Comparison of ENCODE assay signal across 9 mouse cellular contexts in genomic region chr5:43923933-43924332, GRCm38 (mm10). TPM values are rescaled to one million over a fixed set of nuclear protein-coding genes. Genes with fewer than 3 reads are reported as not detected.
A peak's percentile ranks its signal among the peaks of the same experiment; 100 is the strongest.
DNase-seq lines count a peak whose midpoint lies in the region; ATAC-seq and TF ChIP-seq lines count a peak whose summit lies in the region.
"Had no signal": no experiment of that assay in that cellular context is flagged by ENCODE, and none has a peak within 500 bp of the region (broad histone marks: within the 10 kb centered on the region; RNA-seq: fewer than 3 reads in every experiment).

No protein-coding gene starts in this region.

- no peak for TF ChIP-seq POLR2A in cortical plate, adult 2 months (IDR thresholded peaks at IDR 0.05; ENCODE audit: extremely low read depth, insufficient read depth, low read length)

- no peaks in the 10 kb centered on the region for H3K36me3 ChIP-seq in forebrain, postnatal 0 days (ENCODE audit: insufficient read depth)
- H3K36me3 ChIP-seq in forebrain, embryonic 13.5 days (ENCODE audit: poor library complexity, severe bottlenecking), result no peaks in the 10 kb centered on the region
- H3K36me3 ChIP-seq in hindbrain, postnatal 0 days (ENCODE audit: insufficient read depth, low read length), result no peaks in the 10 kb centered on the region
- H3K36me3 ChIP-seq in midbrain, postnatal 0 days (ENCODE audit: insufficient read depth, low read length), result no peaks in the 10 kb centered on the region
- H3K36me3 ChIP-seq: liver, embryonic 15.5 days had no signal

- no peak overlapping the region for H3K27ac ChIP-seq in forebrain, postnatal 0 days (ENCODE audit: low read depth, low read length)
- H3K27ac ChIP-seq in forebrain, embryonic 13.5 days, result no peak overlapping the region
- H3K27ac ChIP-seq in cortical plate, adult 2 months (ENCODE audit: insufficient read depth, low read length), result no peak overlapping the region
- no peak overlapping the region for H3K27ac ChIP-seq in hindbrain, postnatal 0 days
- no peak overlapping the region for H3K27ac ChIP-seq in midbrain, postnatal 0 days (ENCODE audit: low read depth, low read length)
- H3K27ac ChIP-seq: liver, embryonic 15.5 days had no signal

- no peak for DNase-seq in forebrain, postnatal 0 days
- peak; percentile 31 for DNase-seq in Muller cell, postnatal 12 days (ENCODE audit: inconsistent ontology term)
- DNase-seq in hindbrain, postnatal 0 days (ENCODE audit: low spot score), result peak; percentile 15
- DNase-seq in left cerebral cortex, adult 11 months (ENCODE audit: low spot score), result peak; percentile 17
- DNase-seq in midbrain, postnatal 0 days (ENCODE audit: low spot score), result no peak
- DNase-seq in telencephalon, adult 2 months (ENCODE audit: low read depth, low spot score), result peak; percentile 24

- no peaks in the 10 kb centered on the region for H3K4me1 ChIP-seq in forebrain, postnatal 0 days (ENCODE audit: insufficient read depth)
- H3K4me1 ChIP-seq in forebrain, embryonic 13.5 days, result no peaks in the 10 kb centered on the region
- no peaks in the 10 kb centered on the region for H3K4me1 ChIP-seq in cortical plate, adult 2 months (ENCODE audit: control insufficient read depth, insufficient read depth, low read length)
- H3K4me1 ChIP-seq in hindbrain, postnatal 0 days (ENCODE audit: insufficient read depth, low read length), result no peaks in the 10 kb centered on the region
- H3K4me1 ChIP-seq in midbrain, postnatal 0 days (ENCODE audit: insufficient read depth, low read length), result no peaks in the 10 kb centered on the region
- H3K4me1 ChIP-seq: liver, embryonic 15.5 days had no signal

- H3K4me3 ChIP-seq in forebrain, postnatal 0 days (ENCODE audit: low read depth, low read length), result no peak overlapping the region
- no peak overlapping the region for H3K4me3 ChIP-seq in forebrain, embryonic 13.5 days
- no peak overlapping the region for H3K4me3 ChIP-seq in cortical plate, adult 2 months (ENCODE audit: insufficient read depth, low read length)
- H3K4me3 ChIP-seq in hindbrain, postnatal 0 days (ENCODE audit: low read length), result no peak overlapping the region
- H3K4me3 ChIP-seq in midbrain, postnatal 0 days (ENCODE audit: low read depth, low read length), result no peak overlapping the region
- H3K4me3 ChIP-seq: liver, embryonic 15.5 days had no signal

- no peak for ATAC-seq in forebrain, postnatal 0 days
- no peak for ATAC-seq in forebrain, embryonic 13.5 days
- no peak for ATAC-seq in hindbrain, postnatal 0 days
- no peak for ATAC-seq in midbrain, postnatal 0 days (ENCODE audit: low FRiP score)

- no peak overlapping the region for H3K9ac ChIP-seq in forebrain, postnatal 0 days
- no peak overlapping the region for H3K9ac ChIP-seq in forebrain, embryonic 13.5 days
- H3K9ac ChIP-seq in hindbrain, postnatal 0 days (replicated peaks; ENCODE audit: low read length), result no peak overlapping the region
- no peak overlapping the region for H3K9ac ChIP-seq in midbrain, postnatal 0 days (replicated peaks; ENCODE audit: low read length, poor library complexity, severe bottlenecking)
- H3K9ac ChIP-seq: liver, embryonic 15.5 days had no signal

- no peaks in the 10 kb centered on the region for H3K27me3 ChIP-seq in forebrain, postnatal 0 days (ENCODE audit: insufficient read depth, low read length)
- no peaks in the 10 kb centered on the region for H3K27me3 ChIP-seq in forebrain, embryonic 13.5 days
- no peaks in the 10 kb centered on the region for H3K27me3 ChIP-seq in hindbrain, postnatal 0 days (ENCODE audit: insufficient read depth, low read length)
- no peaks in the 10 kb centered on the region for H3K27me3 ChIP-seq in midbrain, postnatal 0 days (ENCODE audit: insufficient read depth, low read length)
- H3K27me3 ChIP-seq: liver, embryonic 15.5 days had no signal

- WGBS in forebrain, postnatal 0 days, result 34% methylated on average over 4 of the region's 4 CpGs
- WGBS in forebrain, embryonic 13.5 days, result 38% methylated on average over 4 of the region's 4 CpGs
- WGBS in hindbrain, postnatal 0 days, result 35% methylated on average over 4 of the region's 4 CpGs
- 33% methylated on average over 4 of the region's 4 CpGs for WGBS in midbrain, postnatal 0 days

- peak; percentile 51 for TF ChIP-seq CTCF in forebrain, postnatal 0 days (IDR thresholded peaks at IDR 0.05; ENCODE audit: low read depth)
- peak; percentile 75 for TF ChIP-seq CTCF in cortical plate, adult 2 months (IDR thresholded peaks at IDR 0.05; ENCODE audit: extremely low read depth, insufficient read depth, low read length)
- TF ChIP-seq CTCF in hindbrain, postnatal 0 days (IDR thresholded peaks at IDR 0.05; ENCODE audit: low read depth), result peak; percentile 69
- TF ChIP-seq CTCF in midbrain, postnatal 0 days (IDR thresholded peaks at IDR 0.05), result peak; percentile 64

- no peaks in the 10 kb centered on the region for H3K9me3 ChIP-seq in forebrain, postnatal 0 days (ENCODE audit: low read length)
- H3K9me3 ChIP-seq in forebrain, embryonic 13.5 days (replicated peaks), result no peaks in the 10 kb centered on the region
- no peaks in the 10 kb centered on the region for H3K9me3 ChIP-seq in hindbrain, postnatal 0 days (ENCODE audit: low read length)
- H3K9me3 ChIP-seq in midbrain, postnatal 0 days (ENCODE audit: low read length), result no peaks in the 10 kb centered on the region
- H3K9me3 ChIP-seq: liver, embryonic 15.5 days had no signal

- no peak overlapping the region for H3K4me2 ChIP-seq in forebrain, postnatal 0 days (ENCODE audit: low read depth)
- H3K4me2 ChIP-seq in forebrain, embryonic 13.5 days, result no peak overlapping the region
- no peak overlapping the region for H3K4me2 ChIP-seq in hindbrain, postnatal 0 days (ENCODE audit: low read depth, low read length)
- no peak overlapping the region for H3K4me2 ChIP-seq in midbrain, postnatal 0 days (ENCODE audit: low read depth, low read length, poor library complexity, severe bottlenecking)
- H3K4me2 ChIP-seq: liver, embryonic 15.5 days had no signal

RNA-seq across cellular contexts. Expression of gene Gm7879, which starts 11.0 kb away (rescaled TPM):
- total RNA-seq in forebrain, postnatal 0 days (2014; rRNA removed), result 0.38 TPM in 1 of 2 replicates, not detected in the other
- polyA plus RNA-seq in forebrain, postnatal 0 days (2015; fragmentation: Nextera tagmentation; extraction: Ambion mirVana), result not detected in 2 replicates
- 0.59 and 1.00 TPM in 2 replicates for polyA plus RNA-seq in forebrain, embryonic 13.5 days (2015; fragmentation: Nextera tagmentation; extraction: Ambion mirVana)
- polyA plus RNA-seq in cortical plate, adult 2 months (2012; rRNA removed), result 0.42 and 0.72 TPM in 2 replicates
- 0.61 TPM in 1 of 2 replicates, not detected in the other for total RNA-seq in hindbrain, postnatal 0 days (2014; rRNA removed)
- 0.30 TPM in 1 of 2 replicates, not detected in the other for polyA plus RNA-seq in hindbrain, postnatal 0 days (2015; fragmentation: Nextera tagmentation; extraction: Ambion mirVana)
- total RNA-seq in midbrain, postnatal 0 days (2014; rRNA removed), result 0.52 TPM in 1 of 2 replicates, not detected in the other
- 0.26 TPM in 1 of 2 replicates, not detected in the other for polyA plus RNA-seq in midbrain, postnatal 0 days (2015; fragmentation: Nextera tagmentation; extraction: Ambion mirVana)

RNA-seq across cellular contexts. Expression of gene Cd38, which starts 55.6 kb away (rescaled TPM):
- total RNA-seq in forebrain, postnatal 0 days (2014; rRNA removed), result 1.9 and 2.4 TPM in 2 replicates
- polyA plus RNA-seq in forebrain, postnatal 0 days (2015; fragmentation: Nextera tagmentation; extraction: Ambion mirVana), result 1.9 and 2.3 TPM in 2 replicates
- polyA plus RNA-seq in forebrain, embryonic 13.5 days (2015; fragmentation: Nextera tagmentation; extraction: Ambion mirVana), result 2.2 and 2.5 TPM in 2 replicates
- polyA plus RNA-seq in cortical plate, adult 2 months (2012; rRNA removed), result 4.7 and 4.9 TPM in 2 replicates
- total RNA-seq in hindbrain, postnatal 0 days (2014; rRNA removed), result 3.5 and 4.7 TPM in 2 replicates
- polyA plus RNA-seq in hindbrain, postnatal 0 days (2015; fragmentation: Nextera tagmentation; extraction: Ambion mirVana), result 3.9 and 4.0 TPM in 2 replicates
- 3.1 and 4.1 TPM in 2 replicates for total RNA-seq in midbrain, postnatal 0 days (2014; rRNA removed)
- polyA plus RNA-seq in midbrain, postnatal 0 days (2015; fragmentation: Nextera tagmentation; extraction: Ambion mirVana), result 2.3 and 2.5 TPM in 2 replicates

RNA-seq across cellular contexts. Expression of gene Fgfbp1, which starts 57.6 kb away (rescaled TPM):
- 9.2 and 12.6 TPM in 2 replicates for total RNA-seq in forebrain, postnatal 0 days (2014; rRNA removed)
- polyA plus RNA-seq in forebrain, postnatal 0 days (2015; fragmentation: Nextera tagmentation; extraction: Ambion mirVana), result 10.6 and 11.1 TPM in 2 replicates
- 1.3 and 1.4 TPM in 2 replicates for polyA plus RNA-seq in forebrain, embryonic 13.5 days (2015; fragmentation: Nextera tagmentation; extraction: Ambion mirVana)
- 2.9 and 4.3 TPM in 2 replicates for polyA plus RNA-seq in cortical plate, adult 2 months (2012; rRNA removed)
- 7.4 TPM in 2 replicates for total RNA-seq in hindbrain, postnatal 0 days (2014; rRNA removed)
- 20.1 and 22.1 TPM in 2 replicates for polyA plus RNA-seq in hindbrain, postnatal 0 days (2015; fragmentation: Nextera tagmentation; extraction: Ambion mirVana)
- 9.1 and 10.1 TPM in 2 replicates for total RNA-seq in midbrain, postnatal 0 days (2014; rRNA removed)
- polyA plus RNA-seq in midbrain, postnatal 0 days (2015; fragmentation: Nextera tagmentation; extraction: Ambion mirVana), result 14.3 and 16.3 TPM in 2 replicates

Comparison
In these comparisons a context has a peak if more than half of its experiments do, and no peak if none do; other contexts are left out.
1. DNase-seq: peak in Muller cell, postnatal 12 days (single experiment), hindbrain, postnatal 0 days (single experiment), left cerebral cortex, adult 11 months (single experiment) and telencephalon, adult 2 months (single experiment); none in forebrain, postnatal 0 days (single experiment) and midbrain, postnatal 0 days (single experiment).
2. Peak in every context shown above with its lines, with median percentiles within 50 percentile points of each other: CTCF ChIP-seq.